Mouse (Mus musculus) intestine, postnatal 0 days (tissue): ENCODE measurements around the gene Camta1. TPM values are rescaled to one million over a fixed set of nuclear protein-coding genes. Genes with fewer than 3 reads are reported as not detected.

Experiments used
- ATAC-seq: fragments of 200-750 bp; cut with Nextera tagmentation; 2 replicates; pipeline ENCODE4 v1.8.0; 2017; ENCODE audit warnings: mild to moderate bottlenecking, moderate TSS enrichment, moderate library complexity
- H3K27ac ChIP-seq: fragments of 300-500 bp; sonication (generic); 2 replicates; pipeline ENCODE4 v1.5.1; 2014; ENCODE audit warnings: mild to moderate bottlenecking, low read depth, low read length, moderate library complexity
- H3K27me3 ChIP-seq: fragments of 300-500 bp; sonication (generic); replicated peaks from 2 replicates; pipeline ENCODE4 v1.6.1; 2014; ENCODE audit warnings: low read length, mixed read lengths; ENCODE audit not compliant: control insufficient read depth, insufficient read depth
- H3K36me3 ChIP-seq: fragments of 300-500 bp; sonication (generic); 2 replicates; pipeline ENCODE4 v1.6.1; 2014; ENCODE audit warnings: mild to moderate bottlenecking, moderate library complexity; ENCODE audit not compliant: control insufficient read depth, insufficient read depth
- H3K4me1 ChIP-seq: fragments of 300-500 bp; sonication (generic); replicated peaks from 2 replicates; pipeline ENCODE4 v1.6.1; 2014; ENCODE audit warnings: antibody characterized with exemption, low read length, mixed read lengths; ENCODE audit not compliant: control insufficient read depth, insufficient read depth
- H3K4me2 ChIP-seq: fragments of 300-500 bp; sonication (generic); replicated peaks from 2 replicates; pipeline ENCODE4 v1.6.1; 2014; ENCODE audit warnings: low read depth, mild to moderate bottlenecking, moderate library complexity
- H3K4me3 ChIP-seq: fragments of 300-500 bp; sonication (generic); 2 replicates; pipeline ENCODE4 v1.5.1; 2014; ENCODE audit warnings: low read depth, low read length
- H3K9ac ChIP-seq: fragments of 300-500 bp; sonication (generic); 2 replicates; pipeline ENCODE4 v1.6.1; 2014; ENCODE audit warnings: mild to moderate bottlenecking, low read depth, low read length
- H3K9me3 ChIP-seq: fragments of 300-500 bp; sonication (generic); 2 replicates; pipeline ENCODE4 v1.6.1; 2016; ENCODE audit warnings: mixed run types; ENCODE audit not compliant: control insufficient read depth
- CTCF ChIP-seq: sonication (generic); IDR thresholded peaks from 2 replicates; pipeline ENCODE4 v1.5.1; 2016; ENCODE audit warnings: low read depth, mild to moderate bottlenecking, control low read depth, antibody characterized with exemption, moderate library complexity
- WGBS: fragments of 180-500 bp; shearing (Covaris S2); extraction: QIAGEN DNeasy Blood & Tissue Kit; methylation state at CpG from one replicate; pipeline ENCODE4 v1.1.7; 2014; 5-methylcytosine and 5-hydroxymethylcytosine counted together
- polyA plus RNA-seq: library from polyadenylated mRNA; unstranded; fragments of >200 nt; fragmentation: Nextera tagmentation; extraction: Ambion mirVana; gene quantifications from 2 replicates; pipeline ENCODE4 v1.2.1, GENCODE M21; 2015

The Camta1 gene
- polyA plus RNA-seq, 1 experiment from 2014 or later: 54.1 TPM

GRCm38 (mm10) chr4:151805685-151806084 lies 56.0 kb downstream of the Camta1 start:
- no peak for TF ChIP-seq CTCF
- no peak overlapping the region for H3K27ac ChIP-seq
- 59% methylated on average over 4 of the region's 4 CpGs for WGBS
- H3K4me1 ChIP-seq: no peaks in the 10 kb centered on the region
- no peaks in the 10 kb centered on the region for H3K27me3 ChIP-seq
- ATAC-seq: no peak
- no peaks in the 10 kb centered on the region for H3K36me3 ChIP-seq
- no peaks in the 10 kb centered on the region for H3K9me3 ChIP-seq
- no peak overlapping the region for H3K4me3 ChIP-seq
- H3K4me2 ChIP-seq: no peak overlapping the region
- H3K9ac ChIP-seq: no peak overlapping the region

- no peak for TF ChIP-seq CTCF
- no peaks in the 10 kb centered on the region for H3K9me3 ChIP-seq
- H3K36me3 ChIP-seq: no peaks in the 10 kb centered on the region
- no peaks in the 10 kb centered on the region for H3K27me3 ChIP-seq
- H3K4me2 ChIP-seq: no peak overlapping the region
- no peak overlapping the region for H3K27ac ChIP-seq
- no peak for ATAC-seq
- no peak overlapping the region for H3K9ac ChIP-seq
- H3K4me1 ChIP-seq: no peaks in the 10 kb centered on the region
- H3K4me3 ChIP-seq: no peak overlapping the region
- 71% methylated on average over 6 of the region's 6 CpGs for WGBS
Measured at GRCm38 (mm10) chr4:151805046-151805445, 56.6 kb downstream of the Camta1 start.

GRCm38 (mm10) chr4:151804208-151804607 lies 57.5 kb downstream of the Camta1 start:
- Histone ChIP-seq H3K4me1 (no peaks in the 10 kb centered on the region), H3K36me3 (no peaks in the 10 kb centered on the region), H3K4me3 (no peak overlapping the region), H3K4me2 (no peak overlapping the region), H3K27me3 (no peaks in the 10 kb centered on the region), H3K9me3 (no peaks in the 10 kb centered on the region), H3K27ac (no peak overlapping the region), H3K9ac (no peak overlapping the region)
- peak; percentile 36; the same call in 1 of the 2 replicates for ATAC-seq
- 62% methylated on average over 2 of the region's 2 CpGs for WGBS
- TF ChIP-seq CTCF: no peak

DNA sequence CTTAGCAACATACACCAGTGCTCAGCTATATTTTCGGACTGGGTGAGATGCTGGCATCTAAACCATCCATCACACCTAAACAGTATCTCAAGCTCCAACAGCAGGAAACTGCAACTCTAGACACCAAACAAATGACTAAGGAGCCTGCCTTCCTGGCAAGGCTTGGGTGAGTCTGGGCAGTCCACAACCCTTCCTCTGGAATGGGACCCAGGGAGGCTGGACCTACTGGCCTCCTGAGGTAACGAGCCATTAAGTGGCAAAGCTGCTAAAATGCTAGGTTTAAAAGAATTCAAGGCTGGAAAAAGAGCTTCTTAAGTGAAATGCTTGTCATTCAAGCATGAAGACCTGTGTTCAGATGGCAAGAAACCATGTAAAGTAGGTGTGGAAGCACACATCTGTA lies 63.0 kb downstream of the Camta1 start:
- Histone ChIP-seq H3K9me3 (no peaks in the 10 kb centered on the region), H3K4me2 (no peak overlapping the region), H3K4me3 (no peak overlapping the region), H3K27ac (no peak overlapping the region), H3K27me3 (no peaks in the 10 kb centered on the region), H3K36me3 (no peaks in the 10 kb centered on the region), H3K4me1 (no peaks in the 10 kb centered on the region), H3K9ac (no peak overlapping the region)
- no peak for ATAC-seq
- TF ChIP-seq CTCF: no peak
- 92% methylated on average over 2 of the region's 2 CpGs for WGBS

DNA sequence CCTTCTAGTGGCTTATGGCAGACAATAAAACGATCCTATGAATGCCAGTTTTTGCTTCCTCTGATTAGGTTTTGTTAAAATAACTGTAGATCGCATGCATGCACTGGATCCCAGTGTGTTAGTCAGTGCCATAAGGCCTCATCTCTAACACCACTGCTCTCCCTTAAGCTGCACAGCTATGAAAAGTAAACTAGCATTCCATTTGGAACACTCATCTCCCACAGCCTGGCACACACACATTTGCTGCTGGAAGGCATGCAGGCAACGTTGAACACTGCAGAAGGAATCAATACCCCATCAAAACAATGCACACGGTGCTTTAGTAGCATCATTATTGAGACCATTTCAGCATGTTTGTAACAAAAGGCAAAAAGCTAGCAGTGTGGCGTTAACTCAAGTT lies 68.0 kb downstream of the Camta1 start:
- H3K9me3 ChIP-seq: no peaks in the 10 kb centered on the region
- no peak for TF ChIP-seq CTCF
- 72% methylated on average over 5 of the region's 5 CpGs for WGBS
- no peaks in the 10 kb centered on the region for H3K27me3 ChIP-seq
- no peak for ATAC-seq
- H3K9ac ChIP-seq: no peak overlapping the region
- no peak overlapping the region for H3K27ac ChIP-seq
- no peak overlapping the region for H3K4me3 ChIP-seq
- H3K4me2 ChIP-seq: no peak overlapping the region
- no peaks in the 10 kb centered on the region for H3K36me3 ChIP-seq
- H3K4me1 ChIP-seq: no peaks in the 10 kb centered on the region

- Histone ChIP-seq H3K4me1 (no peaks in the 10 kb centered on the region), H3K27ac (no peak overlapping the region), H3K9me3 (no peaks in the 10 kb centered on the region), H3K4me2 (no peak overlapping the region), H3K9ac (no peak overlapping the region), H3K36me3 (peaks cover 5% of the 10 kb centered on the region; the same call in 1 of the 2 replicates), H3K4me3 (no peak overlapping the region), H3K27me3 (no peaks in the 10 kb centered on the region)
- WGBS: 90% methylated on average over 16 of the region's 16 CpGs
- TF ChIP-seq CTCF: no peak
- no peak for ATAC-seq
Measured at GRCm38 (mm10) chr4:151786946-151787705, 74.5 kb downstream of the Camta1 start.

- Histone ChIP-seq H3K9ac (no peak overlapping the region), H3K4me2 (no peak overlapping the region), H3K36me3 (no peaks in the 10 kb centered on the region; the same call in 1 of the 2 replicates), H3K27ac (no peak overlapping the region), H3K9me3 (no peaks in the 10 kb centered on the region), H3K4me1 (no peaks in the 10 kb centered on the region), H3K27me3 (no peaks in the 10 kb centered on the region), H3K4me3 (no peak overlapping the region)
- no peak for ATAC-seq
- 87% methylated on average over 6 of the region's 6 CpGs for WGBS
- TF ChIP-seq CTCF: no peak
Measured at GRCm38 (mm10) chr4:151780511-151780910, 81.2 kb downstream of the Camta1 start.
